Mouse (Mus musculus) limb, embryonic 12.5 days (tissue): ENCODE results near the gene 7420426K07Rik. TPM values are rescaled to one million over a fixed set of nuclear protein-coding genes. Genes with fewer than 3 reads are reported as not detected.

ENCODE experiments used
- ATAC-seq: fragments of 200-750 bp; cut with Nextera tagmentation; 2 replicates; pipeline ENCODE4 v1.8.0; 2017; ENCODE audit warnings: low read depth, moderate TSS enrichment; ENCODE audit not compliant: insufficient number of reproducible peaks, insufficient read depth, low FRiP score, low TSS enrichment
- H3K27ac ChIP-seq: fragments of 300-500 bp; sonication (generic); 2 replicates; pipeline ENCODE4 v1.5.1; 2016; ENCODE audit warnings: mild to moderate bottlenecking, moderate library complexity
- H3K27me3 ChIP-seq: fragments of 300-500 bp; sonication (generic); 2 replicates; pipeline ENCODE4 v1.6.1; 2016; ENCODE audit warnings: mild to moderate bottlenecking, moderate library complexity
- H3K36me3 ChIP-seq: fragments of 300-500 bp; sonication (generic); 2 replicates; pipeline ENCODE4 v1.6.1; 2016; ENCODE audit warnings: mild to moderate bottlenecking, moderate library complexity
- H3K4me1 ChIP-seq: fragments of 300-500 bp; sonication (generic); replicated peaks from 2 replicates; pipeline ENCODE4 v1.6.1; 2016
- H3K4me2 ChIP-seq: fragments of 300-500 bp; sonication (generic); 2 replicates; pipeline ENCODE4 v1.6.1; 2016; ENCODE audit warnings: mild to moderate bottlenecking, moderate library complexity
- H3K4me3 ChIP-seq: fragments of 300-500 bp; sonication (generic); replicated peaks from 2 replicates; pipeline ENCODE4 v1.5.1; 2016; ENCODE audit warnings: mild to moderate bottlenecking
- H3K9ac ChIP-seq: fragments of 300-500 bp; sonication (generic); replicated peaks from 2 replicates; pipeline ENCODE4 v1.6.1; 2016; ENCODE audit warnings: mild to moderate bottlenecking, moderate library complexity
- H3K9me3 ChIP-seq: fragments of 300-500 bp; sonication (generic); 2 replicates; pipeline ENCODE4 v1.6.1; 2016; ENCODE audit warnings: mild to moderate bottlenecking, moderate library complexity
- WGBS: fragments of 180-500 bp; shearing (Covaris S2); methylation state at CpG from one replicate; pipeline ENCODE4 v1.1.7; 2016; 5-methylcytosine and 5-hydroxymethylcytosine counted together
- polyA plus RNA-seq: library from polyadenylated mRNA; unstranded; fragments of >200 nt; fragmentation: Nextera tagmentation; extraction: Ambion mirVana; gene quantifications from 2 replicates; pipeline ENCODE4 v1.2.1, GENCODE M21; 2016

The 7420426K07Rik gene
- polyA plus RNA-seq = not detected in 2 replicates

GRCm38 (mm10) chr9:98902819-98903218, at the start of gene 7420426K07Rik:
TSS of gene 7420426K07Rik (plus strand) at chr9:98903119.
- H3K27me3 ChIP-seq = no peaks in the 10 kb centered on the region
- no peaks in the 10 kb centered on the region for H3K4me1 ChIP-seq
- WGBS = 91% methylated on average over 2 of the region's 2 CpGs
- H3K4me2 ChIP-seq = no peak within 1 kb of the TSS
- no peak within 1 kb of the TSS for H3K9ac ChIP-seq
- H3K4me3 ChIP-seq = no peak within 1 kb of the TSS
- H3K36me3 ChIP-seq = no peaks in the 10 kb centered on the region
- no peak within 1 kb of the TSS for H3K27ac ChIP-seq
- no peak for ATAC-seq
- H3K9me3 ChIP-seq = peaks cover 6% of the 10 kb centered on the region; the same call in 1 of the 2 replicates

- Histone ChIP-seq H3K27ac (no peak within 1 kb of the TSS), H3K4me1 (no peaks in the 10 kb centered on the region), H3K4me2 (no peak within 1 kb of the TSS), H3K36me3 (no peaks in the 10 kb centered on the region), H3K9me3 (no peaks in the 10 kb centered on the region), H3K9ac (no peak within 1 kb of the TSS), H3K4me3 (no peak within 1 kb of the TSS), H3K27me3 (no peaks in the 10 kb centered on the region)
- 70% methylated on average over 18 of the region's 18 CpGs for WGBS
- no peak for ATAC-seq
These were observed 46.7 kb upstream of the 7420426K07Rik start, which contains the start of gene Prr23a2 for GRCm38 (mm10) chr9:98856210-98856609. TSS of gene Prr23a2 (plus strand) at chr9:98856494.

- no peak for ATAC-seq
- Histone ChIP-seq H3K27ac (no peak overlapping the region), H3K36me3 (no peaks in the 10 kb centered on the region), H3K4me2 (no peak overlapping the region), H3K9ac (no peak overlapping the region), H3K27me3 (peaks cover 16% of the 10 kb centered on the region), H3K4me1 (no peaks in the 10 kb centered on the region), H3K9me3 (no peaks in the 10 kb centered on the region; the same call in 1 of the 2 replicates), H3K4me3 (no peak overlapping the region)
- WGBS = 71% methylated on average over 3 of the region's 3 CpGs
These were observed 39.5 kb upstream of the 7420426K07Rik start for GRCm38 (mm10) chr9:98863463-98863862.

- no peak within 1 kb of the TSS for H3K9ac ChIP-seq
- no peak within 1 kb of the TSS for H3K27ac ChIP-seq
- peak within 1 kb of the TSS; percentile 26; the same call in 1 of the 2 replicates for H3K4me2 ChIP-seq
- no peak within 1 kb of the TSS for H3K4me3 ChIP-seq
- peaks cover 16% of the 10 kb centered on the region for H3K27me3 ChIP-seq
- no peaks in the 10 kb centered on the region for H3K4me1 ChIP-seq
- no peak for ATAC-seq
- WGBS = 55% methylated on average over 22 of the region's 22 CpGs
- H3K9me3 ChIP-seq = no peaks in the 10 kb centered on the region; the same call in 1 of the 2 replicates
- no peaks in the 10 kb centered on the region for H3K36me3 ChIP-seq
These were observed 38.3 kb upstream of the 7420426K07Rik start, which contains the start of gene Prr23a3 for GRCm38 (mm10) chr9:98864571-98864970. TSS of gene Prr23a3 (plus strand) at chr9:98864767.

GRCm38 (mm10) chr9:98901486-98901885, 1.4 kb upstream of the 7420426K07Rik start:
- WGBS = 81% methylated on average over 1 of the region's 1 CpGs
- no peaks in the 10 kb centered on the region for H3K4me1 ChIP-seq

GRCm38 (mm10) chr9:98920629-98921523, 18.0 kb downstream of the 7420426K07Rik start:
- no peak overlapping the region for H3K4me3 ChIP-seq
- ATAC-seq = no peak
- no peak overlapping the region for H3K27ac ChIP-seq
- 94% methylated on average over 5 of the region's 5 CpGs for WGBS
- no peaks in the 10 kb centered on the region for H3K4me1 ChIP-seq
- no peaks in the 10 kb centered on the region for H3K36me3 ChIP-seq
- no peaks in the 10 kb centered on the region for H3K27me3 ChIP-seq
- no peak overlapping the region for H3K9ac ChIP-seq
- H3K4me2 ChIP-seq = no peak overlapping the region
- no peaks in the 10 kb centered on the region for H3K9me3 ChIP-seq

More at GRCm38 (mm10) chr9:98901486-98901885, 1.4 kb upstream of the 7420426K07Rik start:
- Histone ChIP-seq H3K27ac (no peak overlapping the region), H3K27me3 (no peaks in the 10 kb centered on the region), H3K4me3 (no peak overlapping the region), H3K36me3 (no peaks in the 10 kb centered on the region), H3K9ac (no peak overlapping the region), H3K9me3 (peaks cover 19% of the 10 kb centered on the region), H3K4me2 (no peak overlapping the region)
- no peak for ATAC-seq

- no peak for ATAC-seq
- Histone ChIP-seq H3K27me3 (no peaks in the 10 kb centered on the region), H3K4me2 (no peak overlapping the region), H3K4me1 (no peaks in the 10 kb centered on the region), H3K9ac (no peak overlapping the region), H3K9me3 (no peaks in the 10 kb centered on the region), H3K36me3 (no peaks in the 10 kb centered on the region), H3K4me3 (no peak overlapping the region), H3K27ac (no peak overlapping the region)
- WGBS = 53% methylated on average over 6 of the region's 6 CpGs
These were observed 20.2 kb downstream of the 7420426K07Rik start for GRCm38 (mm10) chr9:98923119-98923518.

GRCm38 (mm10) chr9:98924183-98924582, 21.3 kb downstream of the 7420426K07Rik start:
- Histone ChIP-seq H3K9ac (no peak overlapping the region), H3K4me1 (no peaks in the 10 kb centered on the region), H3K27ac (no peak overlapping the region), H3K4me2 (no peak overlapping the region), H3K36me3 (no peaks in the 10 kb centered on the region), H3K9me3 (no peaks in the 10 kb centered on the region), H3K27me3 (no peaks in the 10 kb centered on the region), H3K4me3 (no peak overlapping the region)
- WGBS = 66% methylated on average over 6 of the region's 6 CpGs
- no peak for ATAC-seq

- H3K9ac ChIP-seq = no peak overlapping the region
- no peak overlapping the region for H3K4me3 ChIP-seq
- peaks cover 4% of the 10 kb centered on the region; the same call in 1 of the 2 replicates for H3K9me3 ChIP-seq
- no peak overlapping the region for H3K4me2 ChIP-seq
- whole genome bisulfite sequencing = 88% methylated on average over 2 of the region's 2 CpGs
- ATAC-seq = no peak
- H3K27me3 ChIP-seq = peaks cover 5% of the 10 kb centered on the region
- no peaks in the 10 kb centered on the region for H3K4me1 ChIP-seq
- H3K36me3 ChIP-seq = no peaks in the 10 kb centered on the region
- no peak overlapping the region for H3K27ac ChIP-seq
These were observed 26.6 kb downstream of the 7420426K07Rik start for GRCm38 (mm10) chr9:98929496-98929895.

- H3K27ac ChIP-seq = no peak overlapping the region
- no peaks in the 10 kb centered on the region for H3K4me1 ChIP-seq
- no peak for ATAC-seq
- 42% methylated on average over 6 of the region's 6 CpGs for WGBS
- no peak overlapping the region for H3K4me2 ChIP-seq
- peaks cover 4% of the 10 kb centered on the region; the same call in 1 of the 2 replicates for H3K9me3 ChIP-seq
- H3K4me3 ChIP-seq = no peak overlapping the region
- no peaks in the 10 kb centered on the region for H3K36me3 ChIP-seq
- peaks cover 19% of the 10 kb centered on the region for H3K27me3 ChIP-seq
- no peak overlapping the region for H3K9ac ChIP-seq
These were observed 30.0 kb downstream of the 7420426K07Rik start for GRCm38 (mm10) chr9:98932931-98933330.

- Histone ChIP-seq H3K9ac (no peak overlapping the region), H3K9me3 (no peaks in the 10 kb centered on the region), H3K4me2 (no peak overlapping the region), H3K27me3 (peaks cover 19% of the 10 kb centered on the region), H3K36me3 (no peaks in the 10 kb centered on the region), H3K4me1 (no peaks in the 10 kb centered on the region), H3K27ac (no peak overlapping the region), H3K4me3 (no peak overlapping the region)
- WGBS = 18% methylated on average over 16 of the region's 16 CpGs
- ATAC-seq = no peak
These were observed 32.4 kb downstream of the 7420426K07Rik start for GRCm38 (mm10) chr9:98935190-98935909.
